Mouse (Mus musculus): ENCODE measurements around the gene Lyrm4.
"Not testable (repeated sequence)": the region's sequence is repeated elsewhere in the genome, so short reads cannot be mapped to it uniquely, and the experiment has no call there.

Gene Lyrm4

GRCm38 (mm10) chr13:35991185-35991584, 126.1 kb downstream of the Lyrm4 start:
- not testable (repeated sequence) for DNase-seq

GRCm38 (mm10) chr13:35989329-35989728, 128.0 kb downstream of the Lyrm4 start:
- DNase-seq, result no peak

- DNase-seq, result no peak
Measured at GRCm38 (mm10) chr13:35982985-35983384, 134.3 kb downstream of the Lyrm4 start.

GRCm38 (mm10) chr13:35980471-35980870, 136.9 kb downstream of the Lyrm4 start:
- no peak for DNase-seq

GRCm38 (mm10) chr13:35976912-35977311, 140.4 kb downstream of the Lyrm4 start:
- DNase-seq, result no peak

- no peak for DNase-seq
Measured at GRCm38 (mm10) chr13:35969829-35970228, 147.5 kb downstream of the Lyrm4 start.

GRCm38 (mm10) chr13:35969431-35969721, 147.9 kb downstream of the Lyrm4 start:
- DNase-seq, result no peak

- DNase-seq, result no peak
Measured at GRCm38 (mm10) chr13:35968719-35969430, 148.5 kb downstream of the Lyrm4 start.

GRCm38 (mm10) chr13:35968131-35968718, 149.1 kb downstream of the Lyrm4 start:
- peak; percentile 12 for DNase-seq

- DNase-seq, result no peak
Measured at GRCm38 (mm10) chr13:35967690-35968089, 149.6 kb downstream of the Lyrm4 start.

- no peak for DNase-seq
Measured at GRCm38 (mm10) chr13:35963583-35963982, 153.7 kb downstream of the Lyrm4 start.

GRCm38 (mm10) chr13:35959391-35960067, 157.8 kb downstream of the Lyrm4 start:
- no peak for DNase-seq

- no peak for DNase-seq
Measured at GRCm38 (mm10) chr13:35958539-35958938, 158.8 kb downstream of the Lyrm4 start, which contains the start of gene Ppp1r3g. TSS of gene Ppp1r3g (plus strand) at chr13:35958839.

- no peak for DNase-seq
Measured at GRCm38 (mm10) chr13:35949814-35950455, 167.4 kb downstream of the Lyrm4 start.

- peak; percentile 73 for DNase-seq
Measured at GRCm38 (mm10) chr13:35947354-35948000, 169.8 kb downstream of the Lyrm4 start.

- no peak for DNase-seq
Measured at GRCm38 (mm10) chr13:35946659-35947353, 170.5 kb downstream of the Lyrm4 start.

- no peak for DNase-seq
Measured at GRCm38 (mm10) chr13:35940934-35941333, 176.4 kb downstream of the Lyrm4 start.

GRCm38 (mm10) chr13:35939871-35940665, 177.3 kb downstream of the Lyrm4 start:
- DNase-seq, result no peak

GRCm38 (mm10) chr13:35937991-35938390, 179.3 kb downstream of the Lyrm4 start:
- no peak for DNase-seq

All from kidney, adult 18-20 months (tissue).